In genomic region chr7:138005806-138006205, GRCm38 (mm10) we compare ENCODE assay signal across 25 mouse cellular contexts.
DNase-seq lines count a peak whose midpoint lies in the region; ATAC-seq and TF ChIP-seq lines count a peak whose summit lies in the region.
"Had no signal": no experiment of that assay in that cellular context is flagged by ENCODE, and none has a peak within 500 bp of the region (broad histone marks: within the 10 kb centered on the region; RNA-seq: fewer than 3 reads in every experiment).

No protein-coding gene starts in this region.

- DNase-seq in hindbrain, embryonic 11.5 days (ENCODE audit: low spot score), result peak; percentile 29
- DNase-seq in hindbrain, postnatal 0 days (ENCODE audit: low spot score), result no peak
- peak; percentile 76 for DNase-seq in embryo, embryonic 10 days (ENCODE audit: low spot score)
- DNase-seq in embryo, embryonic 10.5 days (ENCODE audit: low spot score), result peak; percentile 71
- DNase-seq in embryonic facial prominence, embryonic 10.5 days (ENCODE audit: low spot score), result no peak
- DNase-seq in cerebellum, adult 11 months, result no peak
- DNase-seq: adrenal gland, adult 2 months; adrenal gland, postnatal 14 days; cerebellum, adult 18-20 months; cerebellum, adult 9-10 months; gastrocnemius, postnatal 10 days; gastrocnemius, postnatal 36 days; heart, postnatal 36 days had no signal

- H3K36me3 ChIP-seq in hindbrain, embryonic 11.5 days (ENCODE audit: control insufficient read depth, insufficient read depth, low read length), result no peaks in the 10 kb centered on the region
- H3K36me3 ChIP-seq in hindbrain, postnatal 0 days (ENCODE audit: insufficient read depth, low read length), result no peaks in the 10 kb centered on the region
- no peaks in the 10 kb centered on the region for H3K36me3 ChIP-seq in embryonic facial prominence, embryonic 10.5 days (replicated peaks)
- H3K36me3 ChIP-seq in kidney, embryonic 16.5 days (ENCODE audit: insufficient read depth, low read length), result no peaks in the 10 kb centered on the region
- no peaks in the 10 kb centered on the region for H3K36me3 ChIP-seq in kidney, embryonic 14.5 days (ENCODE audit: control insufficient read depth, insufficient read depth, low read length)
- H3K36me3 ChIP-seq: embryonic facial prominence, embryonic 13.5 days; forebrain, embryonic 12.5 days; forebrain, embryonic 15.5 days; hindbrain, embryonic 12.5 days had no signal

- H3K9ac ChIP-seq in hindbrain, embryonic 11.5 days (ENCODE audit: low read depth, low read length), result no peak overlapping the region
- no peak overlapping the region for H3K9ac ChIP-seq in hindbrain, postnatal 0 days (replicated peaks; ENCODE audit: low read length)
- H3K9ac ChIP-seq in kidney, embryonic 16.5 days (replicated peaks; ENCODE audit: low read length), result no peak overlapping the region
- H3K9ac ChIP-seq in kidney, embryonic 14.5 days (ENCODE audit: low read depth, low read length), result no peak overlapping the region
- H3K9ac ChIP-seq: embryonic facial prominence, embryonic 13.5 days; forebrain, embryonic 12.5 days; forebrain, embryonic 15.5 days; hindbrain, embryonic 12.5 days had no signal

- WGBS in hindbrain, embryonic 11.5 days, result 41% methylated on average over 3 of the region's 3 CpGs
- WGBS in hindbrain, postnatal 0 days, result 38% methylated on average over 3 of the region's 3 CpGs
- 32% methylated on average over 3 of the region's 3 CpGs for WGBS in embryonic facial prominence, embryonic 10.5 days
- 39% methylated on average over 3 of the region's 3 CpGs for WGBS in kidney, embryonic 16.5 days
- whole genome bisulfite sequencing in kidney, embryonic 14.5 days, result 51% methylated on average over 2 of the region's 3 CpGs

- H3K27me3 ChIP-seq in hindbrain, embryonic 11.5 days (ENCODE audit: control insufficient read depth, insufficient read depth, low read length), result no peaks in the 10 kb centered on the region
- H3K27me3 ChIP-seq in hindbrain, postnatal 0 days (ENCODE audit: insufficient read depth, low read length), result no peaks in the 10 kb centered on the region
- H3K27me3 ChIP-seq in embryonic facial prominence, embryonic 10.5 days (replicated peaks; ENCODE audit: low read depth, poor library complexity, severe bottlenecking), result no peaks in the 10 kb centered on the region
- no peaks in the 10 kb centered on the region for H3K27me3 ChIP-seq in kidney, embryonic 16.5 days (ENCODE audit: insufficient read depth, low read length)
- no peaks in the 10 kb centered on the region for H3K27me3 ChIP-seq in kidney, embryonic 14.5 days (ENCODE audit: control insufficient read depth, insufficient read depth, low read length)
- H3K27me3 ChIP-seq: forebrain, embryonic 12.5 days; forebrain, embryonic 15.5 days; hindbrain, embryonic 12.5 days had no signal

- no peak overlapping the region for H3K4me2 ChIP-seq in hindbrain, embryonic 11.5 days (replicated peaks; ENCODE audit: low read depth, low read length)
- H3K4me2 ChIP-seq in hindbrain, postnatal 0 days (ENCODE audit: low read depth, low read length), result no peak overlapping the region
- H3K4me2 ChIP-seq in kidney, embryonic 16.5 days (replicated peaks; ENCODE audit: low read depth, low read length), result no peak overlapping the region
- no peak overlapping the region for H3K4me2 ChIP-seq in kidney, embryonic 14.5 days (replicated peaks; ENCODE audit: low read depth, low read length)
- H3K4me2 ChIP-seq: embryonic facial prominence, embryonic 13.5 days; forebrain, embryonic 12.5 days; forebrain, embryonic 15.5 days; heart, embryonic 11.5 days; hindbrain, embryonic 12.5 days had no signal

- no peak for ATAC-seq in hindbrain, embryonic 11.5 days (ENCODE audit: low FRiP score)
- ATAC-seq in hindbrain, postnatal 0 days, result no peak
- ATAC-seq in kidney, embryonic 16.5 days (ENCODE audit: low FRiP score, low TSS enrichment), result no peak
- ATAC-seq in kidney, embryonic 14.5 days (ENCODE audit: low FRiP score, low TSS enrichment), result no peak
- ATAC-seq: CD4-positive, CD25-positive, alpha-beta regulatory T cell, adult 4 months; forebrain, embryonic 15.5 days; hindbrain, embryonic 16.5 days; inflammation-experienced regulatory T-cells, adult 6 months; intestine, embryonic 16.5 days had no signal

- H3K9me3 ChIP-seq in hindbrain, embryonic 11.5 days (ENCODE audit: control insufficient read depth, low read length), result no peaks in the 10 kb centered on the region
- no peaks in the 10 kb centered on the region for H3K9me3 ChIP-seq in hindbrain, postnatal 0 days (ENCODE audit: low read length)
- H3K9me3 ChIP-seq in embryonic facial prominence, embryonic 10.5 days, result no peaks in the 10 kb centered on the region
- H3K9me3 ChIP-seq in kidney, embryonic 16.5 days (ENCODE audit: low read length), result no peaks in the 10 kb centered on the region
- H3K9me3 ChIP-seq in kidney, embryonic 14.5 days (ENCODE audit: control insufficient read depth, low read length), result no peaks in the 10 kb centered on the region
- H3K9me3 ChIP-seq: embryonic facial prominence, embryonic 13.5 days; forebrain, embryonic 12.5 days; forebrain, embryonic 15.5 days; hindbrain, embryonic 12.5 days had no signal

- H3K4me1 ChIP-seq in hindbrain, embryonic 11.5 days (replicated peaks; ENCODE audit: control insufficient read depth, insufficient read depth, low read length), result peaks cover 4% of the 10 kb centered on the region
- H3K4me1 ChIP-seq in hindbrain, postnatal 0 days (ENCODE audit: insufficient read depth, low read length), result peaks cover 6% of the 10 kb centered on the region; the same call in 1 of the 2 replicates
- peaks cover 11% of the 10 kb centered on the region for H3K4me1 ChIP-seq in embryonic facial prominence, embryonic 10.5 days
- H3K4me1 ChIP-seq in kidney, embryonic 16.5 days (ENCODE audit: insufficient read depth, low read length), result no peaks in the 10 kb centered on the region
- H3K4me1 ChIP-seq in kidney, embryonic 14.5 days (ENCODE audit: control insufficient read depth, insufficient read depth, low read length), result no peaks in the 10 kb centered on the region

- TF ChIP-seq CTCF in hindbrain, postnatal 0 days (IDR thresholded peaks at IDR 0.05; ENCODE audit: low read depth), result no peak

- no peak overlapping the region for H3K4me3 ChIP-seq in hindbrain, embryonic 11.5 days (ENCODE audit: low read depth, low read length)
- H3K4me3 ChIP-seq in hindbrain, postnatal 0 days (ENCODE audit: low read length), result no peak overlapping the region
- H3K4me3 ChIP-seq in embryonic facial prominence, embryonic 10.5 days, result no peak overlapping the region
- no peak overlapping the region for H3K4me3 ChIP-seq in kidney, embryonic 16.5 days (ENCODE audit: low read length)
- H3K4me3 ChIP-seq in kidney, embryonic 14.5 days (ENCODE audit: low read length), result no peak overlapping the region
- H3K4me3 ChIP-seq: embryonic facial prominence, embryonic 13.5 days; erythroblast, embryonic 14.5 days; forebrain, embryonic 12.5 days; forebrain, embryonic 15.5 days; hindbrain, embryonic 12.5 days had no signal

- H3K27ac ChIP-seq in hindbrain, embryonic 11.5 days (ENCODE audit: low read depth, low read length), result no peak overlapping the region
- H3K27ac ChIP-seq in hindbrain, postnatal 0 days, result no peak overlapping the region
- peak overlapping the region; percentile 35; the same call in 1 of the 2 replicates for H3K27ac ChIP-seq in embryonic facial prominence, embryonic 10.5 days (replicated peaks)
- no peak overlapping the region for H3K27ac ChIP-seq in kidney, embryonic 16.5 days (ENCODE audit: low read length)
- no peak overlapping the region for H3K27ac ChIP-seq in kidney, embryonic 14.5 days (ENCODE audit: low read depth, low read length)
- H3K27ac ChIP-seq: embryonic facial prominence, embryonic 13.5 days; forebrain, embryonic 12.5 days; forebrain, embryonic 15.5 days; hindbrain, embryonic 12.5 days had no signal

Comparison
In these comparisons a context has a peak if more than half of its experiments do, and no peak if none do; other contexts are left out.
1. DNase-seq: peak in hindbrain, embryonic 11.5 days (single experiment), embryo, embryonic 10 days (single experiment) and embryo, embryonic 10.5 days (single experiment); none in hindbrain, postnatal 0 days (single experiment), embryonic facial prominence, embryonic 10.5 days (single experiment) and cerebellum, adult 11 months (single experiment).